Comparison of ENCODE assay signal across 8 mouse cellular contexts in the genomic region with DNA sequence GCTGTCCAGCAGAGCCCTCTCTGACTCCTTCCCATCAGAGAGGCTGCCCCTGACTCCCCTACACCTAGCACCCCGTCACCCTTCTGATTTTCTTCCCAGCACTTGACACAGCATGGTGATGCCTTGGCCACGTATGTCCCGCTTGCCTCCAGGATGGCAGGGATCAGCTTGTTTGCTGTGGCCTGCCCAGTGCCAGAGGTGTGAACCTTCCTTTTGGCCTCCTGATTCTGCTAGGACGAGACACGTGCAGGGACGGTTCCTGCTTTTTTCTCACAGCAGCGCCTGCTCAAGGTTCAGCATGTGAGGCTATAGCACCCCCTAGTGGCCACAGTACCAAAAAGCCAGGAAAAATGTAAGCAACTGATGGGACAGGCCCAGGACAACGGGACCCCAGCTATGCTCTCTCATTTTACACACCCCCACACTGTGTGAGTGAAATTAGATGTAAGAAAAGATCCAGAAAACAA.
DNase-seq lines count a peak whose midpoint lies in the region; ATAC-seq and TF ChIP-seq lines count a peak whose summit lies in the region.

No protein-coding gene starts in this region.

- peak overlapping the region; percentile 46; the same call in 1 of the 2 replicates for H3K9ac ChIP-seq in ES-E14 (ENCODE audit: insufficient read depth, low read depth, low read length, poor library complexity, severe bottlenecking)
- H3K9ac ChIP-seq in lung, embryonic 16.5 days (ENCODE audit: low read length): no peak overlapping the region

- no peaks in the 10 kb centered on the region for H3K9me3 ChIP-seq in ES-E14 (ENCODE audit: control insufficient read depth, insufficient read depth, low read depth, low read length)
- H3K9me3 ChIP-seq in hindbrain, embryonic 10.5 days: no peaks in the 10 kb centered on the region
- H3K9me3 ChIP-seq in lung, embryonic 16.5 days (ENCODE audit: control insufficient read depth, low read length): no peaks in the 10 kb centered on the region

- H3K27ac ChIP-seq in ES-E14 (ENCODE audit: insufficient read depth, low read depth, low read length, poor library complexity, severe bottlenecking): peak overlapping the region; percentile 75; the same call in 1 of the 2 replicates
- H3K27ac ChIP-seq in hindbrain, embryonic 10.5 days: no peak overlapping the region
- no peak overlapping the region for H3K27ac ChIP-seq in lung, embryonic 16.5 days (ENCODE audit: low read length)

- ATAC-seq in lung, embryonic 16.5 days (ENCODE audit: low read depth): peak; percentile 17

- H3K4me1 ChIP-seq in ES-E14 (ENCODE audit: control insufficient read depth in 2 of 2, insufficient read depth in 2 of 2, low read length in 2 of 2, poor library complexity in 1 of 2): peaks cover 6 to 30% of the 10 kb centered on the region in 2 experiments; a peak in 3 of 4 replicates
- peaks cover 33% of the 10 kb centered on the region for H3K4me1 ChIP-seq in hindbrain, embryonic 10.5 days (replicated peaks)
- peaks cover 24% of the 10 kb centered on the region for H3K4me1 ChIP-seq in lung, embryonic 16.5 days (replicated peaks; ENCODE audit: control insufficient read depth, insufficient read depth, low read length)

- H3K4me3 ChIP-seq in ES-E14 (ENCODE audit: insufficient read depth in 1 of 2, low read depth in 1 of 2, low read length in 2 of 2, poor library complexity in 1 of 2, severe bottlenecking in 1 of 2): no peak overlapping the region
- H3K4me3 ChIP-seq in hindbrain, embryonic 10.5 days: peak overlapping the region; percentile 36
- no peak overlapping the region for H3K4me3 ChIP-seq in lung, embryonic 16.5 days (ENCODE audit: low read length)

- DNase-seq in ES-E14 (ENCODE audit: low read depth, low spot score): peak; percentile 84
- peak; percentile 86 to 91 for DNase-seq in cerebellum, adult 18-20 months
- peak; percentile 88 for DNase-seq in forelimb bud, embryonic 11.5 days (ENCODE audit: low read depth, low spot score)
- DNase-seq in hindbrain, embryonic 10.5 days (ENCODE audit: low spot score): peak; percentile 87
- peak; percentile 75 for DNase-seq in layer of hippocampus, adult 9-10 months (ENCODE audit: low spot score)
- DNase-seq in ovary, postnatal 10 days (ENCODE audit: low spot score): peak; percentile 60
- peak; percentile 73 to 89 for DNase-seq in thymus, postnatal 10 days (ENCODE audit: low spot score in 2 of 2)

- in situ Hi-C loops in ES-E14 (cut with MboI; ENCODE audit: low sequenced_read_pairs in 2 of 2, unreplicated experiment in 2 of 2): no loop called here

- 10% methylated on average over 8 of the region's 8 CpGs for WGBS in hindbrain, embryonic 10.5 days
- 5% methylated on average over 8 of the region's 8 CpGs for WGBS in lung, embryonic 16.5 days

- H3K27me3 ChIP-seq in hindbrain, embryonic 10.5 days (ENCODE audit: insufficient read depth, poor library complexity, severe bottlenecking): peaks cover 31% of the 10 kb centered on the region
- H3K27me3 ChIP-seq in lung, embryonic 16.5 days (ENCODE audit: control insufficient read depth, insufficient read depth, low read depth, low read length): no peaks in the 10 kb centered on the region

- no peaks in the 10 kb centered on the region for H3K36me3 ChIP-seq in ES-E14 (ENCODE audit: control insufficient read depth, insufficient read depth, low read length, poor library complexity, severe bottlenecking)
- no peaks in the 10 kb centered on the region for H3K36me3 ChIP-seq in hindbrain, embryonic 10.5 days
- H3K36me3 ChIP-seq in lung, embryonic 16.5 days (ENCODE audit: control insufficient read depth, insufficient read depth, low read length): no peaks in the 10 kb centered on the region

- peak overlapping the region; percentile 49 for H3K4me2 ChIP-seq in lung, embryonic 16.5 days (ENCODE audit: low read depth, low read length)

TF ChIP-seq in ES-E14, 5 proteins besides CTCF, POLR2A, EP300 and RAD21:
- no peak for TF ChIP-seq HCFC1 (IDR thresholded peaks at IDR 0.05; ENCODE audit: borderline replicate concordance, insufficient read depth, low read length)
- no peak for TF ChIP-seq MAFK (IDR thresholded peaks at IDR 0.05; ENCODE audit: insufficient read depth, low read depth, low read length)
- TF ChIP-seq ZNF384 (IDR thresholded peaks at IDR 0.05; ENCODE audit: low read depth, low read length): 0 out of 2 replicates have a peak, but pooled peaks have one; percentile 24
- no peak for TF ChIP-seq CHD2 (IDR thresholded peaks at IDR 0.05; ENCODE audit: low read depth, low read length)
- TF ChIP-seq ZC3H11A (IDR thresholded peaks at IDR 0.05; ENCODE audit: borderline replicate concordance, low read depth, low read length): peak; percentile 51; the same call in 1 of the 2 replicates
